Mouse (Mus musculus): Measurements from ENCODE around the gene Nexn.

Nexn gene

DNA sequence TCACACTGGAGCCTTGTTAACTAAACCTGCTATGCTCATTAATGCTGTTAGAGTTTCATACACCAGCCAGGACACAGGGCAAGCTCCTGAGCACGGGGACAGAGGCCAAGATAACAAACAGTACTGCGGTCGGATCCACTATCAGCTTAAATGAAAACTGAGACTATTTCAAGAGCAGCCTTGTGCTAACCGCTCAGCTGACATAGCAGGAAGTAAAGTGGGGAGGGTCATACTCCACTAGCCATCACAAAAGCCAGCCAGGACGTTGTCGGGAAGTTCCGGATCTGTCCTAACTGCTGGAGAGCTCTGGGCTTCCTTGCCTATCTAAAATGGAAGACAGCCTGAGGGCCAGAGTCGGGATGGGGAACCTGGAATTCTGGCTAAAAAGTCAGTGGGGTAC is 4.2 kb downstream of the Nexn start:
- ChIA-PET POLR2A (interaction anchor here in 2 of 4 experiments (0.8 to 2.0 kb wide), 15 partner anchors 9 to 151 kb away, joined by 3 to 7 read pairs (median 4); no protein-coding TSS in a partner anchor), CTCF (interaction anchor here in 3 of 4 experiments (0.8 to 1.6 kb wide), 5 partner anchors 41 to 501 kb away, joined by 3 to 5 read pairs (median 3); no protein-coding TSS in a partner anchor)

DNA sequence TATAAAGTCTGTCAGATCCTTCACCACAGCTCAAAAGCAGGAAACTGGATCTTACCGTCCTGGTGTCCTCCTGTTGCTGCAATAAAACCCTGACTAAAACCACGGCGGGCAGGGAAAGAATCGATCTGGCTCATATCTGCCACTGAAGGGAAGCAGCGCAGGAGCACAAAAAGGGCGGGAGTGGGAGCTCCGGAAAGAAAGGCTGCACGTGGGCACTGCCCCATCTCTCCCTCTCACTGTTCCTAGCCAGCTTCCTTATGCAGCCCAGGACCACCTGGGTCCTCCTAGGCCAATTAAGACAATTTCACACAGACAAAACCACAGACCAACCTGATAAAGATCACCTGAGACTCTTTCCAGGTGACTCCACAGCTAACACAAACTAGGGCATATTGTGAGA is 4.7 kb downstream of the Nexn start:
- CTCF ChIA-PET, result interaction anchor here in 3 of 4 experiments (0.7 to 1.6 kb wide), 7 partner anchors 32 to 502 kb away, joined by 3 to 5 read pairs (median 3); no protein-coding TSS in a partner anchor
- POLR2A ChIA-PET, result interaction anchor here in 2 of 4 experiments (0.8 to 2.0 kb wide), 16 partner anchors 9 to 151 kb away, joined by 3 to 7 read pairs (median 4); no protein-coding TSS in a partner anchor

DNA sequence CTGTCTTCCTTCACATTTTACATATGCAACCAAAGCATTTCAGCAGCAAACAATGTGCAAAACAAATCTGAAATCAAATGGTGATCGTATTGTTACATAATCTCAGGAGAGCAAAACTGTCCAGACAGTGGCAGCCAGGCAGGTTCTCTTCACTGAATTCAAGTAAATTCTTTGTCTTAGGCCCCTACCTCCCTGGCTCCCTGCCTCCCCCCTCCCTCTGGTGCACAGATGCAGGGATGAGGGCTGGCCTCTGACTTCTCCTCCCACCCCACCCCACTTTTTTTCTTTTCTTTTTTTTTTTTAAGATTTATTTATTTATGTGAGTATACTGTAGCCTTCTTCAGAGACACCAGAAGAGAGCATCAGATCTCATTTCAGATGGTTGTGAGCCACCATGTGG is 5.8 kb downstream of the Nexn start:
- POLR2A ChIA-PET, result interaction anchor here in 2 of 4 experiments (0.7 to 1.8 kb wide), 5 partner anchors 26 to 140 kb away, joined by 3 to 5 read pairs (median 3); partner anchors contain the start of genes Dnajb4 (in 1 of the 2) and Fubp1 (in 1 of the 2)
- CTCF ChIA-PET, result interaction anchor here (0.9 to 1.6 kb wide), 18 partner anchors 10 to 668 kb away, joined by 3 to 10 read pairs (median 4); no protein-coding TSS in a partner anchor

DNA sequence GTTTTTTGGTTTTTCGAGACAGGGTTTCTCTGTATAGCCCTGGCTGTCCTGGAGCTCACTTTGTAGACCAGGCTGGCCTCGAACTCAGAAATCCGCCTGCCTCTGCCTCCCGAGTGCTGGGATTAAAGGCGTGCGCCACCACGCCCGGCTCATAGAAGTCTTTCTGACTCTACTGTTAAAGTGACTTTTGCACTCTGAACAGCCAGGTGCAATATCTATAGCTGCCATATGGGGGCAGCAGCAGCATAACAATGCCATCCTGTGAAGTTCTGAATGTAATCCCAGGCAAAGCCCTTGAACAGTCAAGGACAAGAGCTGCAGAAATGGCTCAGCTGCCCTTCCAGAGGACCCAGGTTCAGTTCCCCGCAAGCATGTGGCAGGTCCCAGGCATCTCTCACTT is 6.7 kb downstream of the Nexn start:
- POLR2A ChIA-PET, result interaction anchor here in 2 of 4 experiments (0.8 to 1.1 kb wide), 6 partner anchors 17 to 149 kb away, joined by 3 to 6 read pairs (median 3); partner anchors contain the start of genes Dnajb4 (in 1 of the 2) and Fubp1 (in 1 of the 2)
- CTCF ChIA-PET, result interaction anchor here (0.6 to 1.6 kb wide), 32 partner anchors 9 to 669 kb away, joined by 3 to 15 read pairs (median 4); partner anchors contain the start of gene Zzz3 (in 1 of the 4)

DNA sequence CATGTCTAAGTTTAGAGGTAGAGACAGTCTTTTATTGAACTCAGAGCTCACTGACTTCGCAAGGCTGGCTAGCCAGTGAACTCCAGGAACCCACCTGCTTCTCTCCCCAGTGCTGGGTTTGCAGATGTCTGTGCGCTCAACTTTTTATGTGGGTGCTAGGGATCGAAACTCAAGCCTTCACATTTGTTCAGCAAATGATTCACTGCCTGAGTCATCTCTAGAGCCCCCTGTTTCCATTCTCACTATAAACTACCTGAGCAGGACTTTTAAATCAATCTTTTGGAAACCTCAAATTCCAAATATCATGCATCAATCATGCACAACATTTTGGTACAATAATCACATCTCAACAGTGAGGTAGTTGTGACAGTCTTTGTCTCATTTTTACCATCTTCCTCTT is 8.6 kb downstream of the Nexn start:
- CTCF ChIA-PET, result no interaction called here
- POLR2A ChIA-PET, result interaction anchor here in 1 of 4 experiments (0.9 to 1.4 kb wide), 2 partner anchors 11 to 14 kb away, joined by 3 to 4 read pairs; no protein-coding TSS in a partner anchor

DNA sequence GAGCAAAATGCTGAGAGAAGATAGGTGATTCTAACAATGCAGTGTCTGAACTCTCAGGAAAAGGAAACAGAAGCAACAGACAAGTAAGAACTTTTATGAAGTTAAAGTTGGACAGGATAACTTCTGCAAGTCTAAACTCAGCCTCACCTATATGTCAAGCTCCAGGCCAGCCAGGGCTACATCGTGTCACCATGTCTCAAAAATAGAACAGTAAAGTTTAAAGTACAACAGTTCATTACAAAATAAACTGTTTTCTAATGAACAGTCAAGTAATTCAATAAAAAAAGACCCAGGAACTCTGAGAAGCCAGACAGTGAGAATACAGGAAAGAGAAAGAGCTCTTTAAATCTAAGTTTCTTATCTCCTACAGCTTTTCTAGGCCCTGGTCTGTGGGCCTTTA is 15.7 kb downstream of the Nexn start:
- ChIA-PET POLR2A (interaction anchor here in 3 of 4 experiments (0.5 to 1.4 kb wide), 11 partner anchors 9 to 583 kb away, joined by 3 to 5 read pairs (median 3); partner anchors contain the start of gene Nexn (in 1 of the 3)), CTCF (interaction anchor here in 2 of 4 experiments (0.6 to 1.5 kb wide), 3 partner anchors 9 to 224 kb away, joined by 3 to 7 read pairs (median 3); no protein-coding TSS in a partner anchor)

DNA sequence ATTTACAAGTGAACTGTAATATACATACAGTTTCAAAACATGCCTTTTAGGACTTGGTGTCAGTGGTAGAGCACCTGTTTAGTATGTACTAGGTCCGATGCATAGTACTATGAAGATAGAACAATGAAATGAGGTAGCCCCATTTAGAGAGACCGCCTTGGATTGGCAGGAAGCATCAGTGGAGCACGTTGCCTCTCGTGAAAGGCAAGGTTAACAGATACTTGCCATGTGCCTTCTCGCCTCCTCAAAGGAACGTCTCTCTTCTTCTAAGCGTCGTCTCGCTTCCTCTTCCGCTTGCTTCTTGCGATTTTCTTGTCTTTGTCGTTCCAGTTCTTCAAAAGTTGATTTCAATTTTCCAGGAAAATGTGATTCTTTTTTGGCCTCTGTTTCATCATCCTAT is 18.4 kb downstream of the Nexn start:
- POLR2A ChIA-PET, result interaction anchor here in 1 of 4 experiments (1.5 to 2.3 kb wide), 3 partner anchors 8 to 22 kb away, joined by 3 to 12 read pairs (median 6); no protein-coding TSS in a partner anchor
- CTCF ChIA-PET, result no interaction called here

DNA sequence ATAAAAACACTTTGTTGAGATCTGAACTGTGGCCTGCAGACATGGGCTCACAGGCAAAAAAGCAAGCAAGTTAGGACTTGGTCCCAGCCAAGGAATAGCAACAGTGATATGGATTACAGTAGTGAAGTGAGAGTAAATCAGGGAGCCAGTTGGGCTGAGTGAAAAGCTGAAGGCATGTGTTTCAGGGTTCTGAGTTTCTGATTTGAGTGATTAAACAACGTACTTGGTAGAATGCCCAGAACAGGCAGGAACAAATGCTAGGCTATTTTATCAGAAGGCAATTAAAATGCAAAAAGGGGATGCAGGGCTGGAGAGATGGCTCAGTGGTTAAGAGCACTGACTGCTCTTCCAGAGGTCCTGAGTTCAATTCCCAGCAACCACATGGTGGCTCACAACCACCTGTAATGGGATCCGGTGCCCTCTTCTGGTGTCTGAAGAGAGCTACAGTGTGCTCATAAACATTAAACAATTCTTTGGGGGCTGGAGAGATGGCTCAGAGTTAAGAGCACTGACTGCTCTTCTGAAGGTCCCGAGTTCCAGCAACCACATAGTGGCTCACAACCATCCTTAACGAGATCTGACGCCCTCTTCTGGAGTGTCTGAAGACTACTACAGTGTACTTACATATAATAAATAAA is 20.8 kb downstream of the Nexn start:
- ChIA-PET CTCF (interaction anchor here (0.7 to 1.7 kb wide), 8 partner anchors 14 to 135 kb away, joined by 3 to 8 read pairs (median 4); no protein-coding TSS in a partner anchor), POLR2A (interaction anchor here in 3 of 4 experiments (0.6 to 9.8 kb wide), 11 partner anchors 10 to 135 kb away, joined by 3 to 113 read pairs (median 4); partner anchors contain the start of gene Nexn (in 1 of the 3))

DNA sequence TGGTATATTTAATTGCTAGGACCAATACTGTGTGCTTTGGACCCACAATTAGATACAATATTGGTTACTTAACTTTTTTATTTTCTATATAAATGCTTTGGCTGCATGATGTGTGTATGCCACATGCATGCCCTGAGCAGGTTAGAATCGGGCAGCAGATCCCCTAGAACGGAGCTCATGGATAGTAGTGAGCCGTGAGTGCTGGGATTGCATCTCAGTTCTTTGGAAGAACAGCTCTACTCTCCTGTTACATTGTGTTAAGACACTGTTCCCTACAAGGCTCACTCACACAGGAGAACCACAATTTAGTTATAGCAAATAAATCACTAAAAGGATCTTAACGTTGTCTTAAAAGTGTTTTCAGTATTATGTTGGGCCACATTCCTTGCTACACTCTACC is 22.8 kb downstream of the Nexn start:
- POLR2A ChIA-PET, result interaction anchor here in 3 of 4 experiments (0.5 to 9.8 kb wide), 8 partner anchors 12 to 33 kb away, joined by 3 to 113 read pairs (median 3); no protein-coding TSS in a partner anchor
- CTCF ChIA-PET, result interaction anchor here in 3 of 4 experiments (0.9 to 1.4 kb wide), 3 partner anchors 9 to 132 kb away, joined by 3 read pairs; no protein-coding TSS in a partner anchor

DNA sequence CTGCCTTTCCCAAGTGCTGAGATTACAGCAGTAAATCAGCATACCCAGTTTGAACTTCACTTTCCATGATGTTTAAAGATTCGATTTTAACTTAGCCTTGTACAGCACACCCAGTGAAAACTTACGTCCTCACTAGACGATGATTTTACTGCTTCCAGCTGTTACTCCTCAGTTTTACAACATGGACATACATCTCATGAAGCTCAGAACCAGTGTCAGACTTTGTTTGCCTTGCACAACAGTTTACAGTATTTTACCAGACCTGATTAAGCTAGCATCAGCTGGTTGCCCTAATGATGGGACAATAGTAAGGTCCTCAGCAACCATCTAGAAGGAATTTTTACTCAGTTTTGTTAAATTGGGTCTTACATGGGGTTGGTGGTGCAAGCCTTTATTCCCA is 25.1 kb downstream of the Nexn start:
- ChIA-PET CTCF (no interaction called here), POLR2A (interaction anchor here in 2 of 4 experiments (1.1 to 9.8 kb wide), 10 partner anchors 9 to 60 kb away, joined by 3 to 113 read pairs (median 5); partner anchors contain the start of genes Dnajb4 (in 1 of the 2) and Fubp1 (in 1 of the 2))

DNA sequence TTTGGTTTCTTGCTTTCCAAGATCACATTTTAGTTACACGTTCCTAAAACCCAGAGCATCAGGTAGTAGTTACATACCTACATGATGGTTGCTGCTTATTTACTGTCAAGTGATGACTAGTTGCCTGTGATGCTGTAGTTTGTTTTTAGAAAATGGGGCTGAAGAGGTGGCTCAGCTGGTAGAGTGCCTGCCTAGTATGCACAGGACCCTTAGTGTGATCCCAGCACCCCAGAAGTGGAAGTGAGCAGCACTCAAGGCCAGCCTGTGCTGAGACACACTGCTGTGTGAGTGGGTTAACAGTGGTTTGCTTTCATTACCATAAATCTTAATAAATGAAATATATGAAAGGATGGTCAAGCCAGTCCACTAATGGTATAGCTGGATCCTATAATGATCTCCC is 26.6 kb downstream of the Nexn start:
- CTCF ChIA-PET, result interaction anchor here in 1 of 4 experiments (3.0 kb wide), 1 partner anchor 128 kb away, joined by 13 read pairs; no protein-coding TSS in a partner anchor
- POLR2A ChIA-PET, result interaction anchor here in 3 of 4 experiments (0.7 to 9.8 kb wide), 13 partner anchors 10 to 132 kb away, joined by 3 to 113 read pairs (median 5); no protein-coding TSS in a partner anchor

DNA sequence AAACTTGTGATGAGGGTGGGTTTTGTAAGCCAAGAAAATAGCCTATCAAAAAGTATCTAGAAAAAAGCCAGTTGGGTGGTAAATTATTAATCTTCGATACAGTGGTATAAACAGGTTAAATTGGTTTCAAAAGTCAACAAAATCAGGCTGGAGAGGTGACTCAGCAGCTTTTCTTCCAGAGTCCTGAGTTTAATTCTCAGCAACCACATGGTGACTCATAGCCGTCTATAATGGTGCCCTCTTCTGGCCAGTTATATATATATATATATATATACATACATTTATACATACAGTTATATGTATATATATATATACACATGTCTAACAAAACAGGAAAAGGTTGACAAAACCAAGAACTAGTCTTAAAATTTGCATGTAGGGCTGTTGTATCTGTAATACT is 27.3 kb downstream of the Nexn start:
- ChIA-PET CTCF (interaction anchor here in 2 of 4 experiments (0.9 to 3.0 kb wide), 2 partner anchors 128 kb away, joined by 3 to 13 read pairs; no protein-coding TSS in a partner anchor), POLR2A (interaction anchor here in 1 of 4 experiments (0.8 to 9.8 kb wide), 8 partner anchors 10 to 144 kb away, joined by 3 to 113 read pairs (median 5); no protein-coding TSS in a partner anchor)

DNA sequence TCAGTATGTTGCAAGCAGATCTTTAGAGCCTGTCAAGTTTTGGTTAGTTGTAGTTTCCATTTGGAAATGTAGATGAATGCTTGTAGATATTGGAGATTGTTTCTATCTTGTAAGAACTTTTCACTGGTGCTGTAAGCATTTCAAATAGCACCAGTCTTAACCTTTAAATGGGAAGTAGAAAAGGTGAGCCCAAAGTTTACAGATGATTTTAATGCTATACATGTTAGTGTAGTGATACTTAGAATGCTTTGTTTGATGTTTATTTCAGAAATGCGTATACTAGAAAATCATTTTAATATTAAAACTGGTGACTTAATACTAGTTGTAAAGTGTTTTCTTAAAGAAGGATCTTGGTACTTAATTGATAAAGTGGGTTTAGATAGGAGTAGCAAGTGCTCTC is 30.3 kb downstream of the Nexn start:
- CTCF ChIA-PET, result no interaction called here
- POLR2A ChIA-PET, result interaction anchor here in 1 of 4 experiments (1.0 kb wide), 4 partner anchors 11 to 125 kb away, joined by 3 to 4 read pairs (median 3); no protein-coding TSS in a partner anchor

DNA sequence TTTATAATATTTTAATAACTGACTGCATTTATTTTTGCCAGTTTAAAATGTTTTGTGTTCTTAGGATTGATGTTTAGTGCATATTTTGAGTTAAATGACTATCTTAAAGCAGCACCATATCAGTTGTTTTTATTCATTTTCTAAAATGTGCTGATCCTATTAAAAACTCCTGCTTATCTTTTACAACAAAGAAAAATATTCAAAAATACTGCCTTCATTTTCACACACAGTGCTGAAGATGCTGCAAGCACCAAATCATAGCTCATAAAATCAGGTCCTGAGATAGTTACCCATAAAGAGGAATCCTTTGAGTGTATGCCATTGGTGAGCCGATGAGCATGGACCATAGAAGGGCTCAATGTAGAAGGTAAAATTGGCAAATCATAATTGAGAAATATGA is 30.9 kb downstream of the Nexn start:
- ChIA-PET POLR2A (interaction anchor here in 1 of 4 experiments (0.6 to 1.0 kb wide), 5 partner anchors 10 to 124 kb away, joined by 3 to 6 read pairs (median 3); no protein-coding TSS in a partner anchor), CTCF (no interaction called here)

DNA sequence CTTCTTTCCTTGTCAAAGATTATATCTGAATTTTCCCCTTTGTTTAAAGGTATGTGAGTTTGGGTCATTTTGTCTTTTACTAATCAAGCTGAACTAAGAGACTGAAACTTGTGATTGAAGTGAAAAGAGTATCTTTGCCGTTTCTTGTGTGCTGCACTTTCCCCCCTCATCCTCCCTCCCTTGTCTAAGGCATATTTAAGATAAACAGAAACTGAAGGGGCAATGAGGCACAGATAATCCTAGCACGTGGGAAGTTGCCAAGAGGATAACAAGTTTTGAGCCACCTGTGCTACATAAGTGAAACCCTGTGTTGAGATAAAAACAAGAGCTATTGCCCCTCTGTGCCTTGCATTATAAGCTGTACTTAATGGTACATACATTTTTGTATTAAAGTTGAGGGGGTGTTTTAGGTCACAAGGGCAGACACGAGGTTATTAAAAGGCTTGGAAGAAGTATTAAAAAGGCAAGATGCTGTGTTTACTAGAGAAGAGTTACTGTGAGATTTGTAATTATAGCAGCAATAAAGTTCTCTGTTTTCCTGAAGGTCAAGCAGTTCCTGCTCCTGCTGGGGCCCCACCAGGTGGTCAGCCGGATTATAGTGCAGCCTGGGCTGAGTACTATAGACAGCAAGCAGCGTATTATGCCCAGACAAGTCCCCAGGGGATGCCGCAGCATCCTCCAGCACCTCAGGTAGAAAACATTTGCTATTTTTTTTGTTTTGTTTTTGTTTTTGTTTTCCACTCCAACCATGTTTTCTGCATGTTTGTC is 34.6 kb downstream of the Nexn start:
- CTCF ChIA-PET, result interaction anchor here in 3 of 4 experiments (0.7 to 1.5 kb wide), 5 partner anchors 9 to 130 kb away, joined by 3 to 6 read pairs (median 4); no protein-coding TSS in a partner anchor
- POLR2A ChIA-PET, result interaction anchor here (0.6 to 10.6 kb wide), 25 partner anchors 9 to 1232 kb away, joined by 3 to 404 read pairs (median 4); partner anchors contain the start of genes Dnajb4 (in 2 of the 4), Fubp1 (in 2 of the 4) and Nexn (in 1 of the 4)

DNA sequence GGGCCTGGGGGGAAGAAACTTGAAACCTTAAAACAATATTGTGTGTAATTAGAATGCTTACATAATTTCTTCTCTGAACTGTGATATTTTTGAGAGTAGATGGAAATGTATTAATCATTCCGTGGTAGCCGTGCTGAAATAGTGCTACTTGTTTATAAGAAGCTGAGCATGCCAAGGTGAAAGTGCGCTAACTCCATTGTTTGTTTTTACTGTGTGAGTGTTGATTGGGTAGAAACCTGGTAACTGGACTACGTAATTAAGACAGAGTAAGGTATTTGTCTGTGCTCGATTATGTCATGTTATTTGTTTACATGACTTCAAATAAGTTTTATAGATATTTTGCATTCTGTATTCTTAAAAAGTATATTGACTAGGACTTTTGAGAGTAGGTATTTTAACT is 36.9 kb downstream of the Nexn start:
- POLR2A ChIA-PET, result interaction anchor here in 2 of 4 experiments (0.7 to 10.6 kb wide), 11 partner anchors 13 to 167 kb away, joined by 3 to 404 read pairs (median 5); partner anchors contain the start of genes Dnajb4 (in 2 of the 2) and Fubp1 (in 1 of the 2)

DNA sequence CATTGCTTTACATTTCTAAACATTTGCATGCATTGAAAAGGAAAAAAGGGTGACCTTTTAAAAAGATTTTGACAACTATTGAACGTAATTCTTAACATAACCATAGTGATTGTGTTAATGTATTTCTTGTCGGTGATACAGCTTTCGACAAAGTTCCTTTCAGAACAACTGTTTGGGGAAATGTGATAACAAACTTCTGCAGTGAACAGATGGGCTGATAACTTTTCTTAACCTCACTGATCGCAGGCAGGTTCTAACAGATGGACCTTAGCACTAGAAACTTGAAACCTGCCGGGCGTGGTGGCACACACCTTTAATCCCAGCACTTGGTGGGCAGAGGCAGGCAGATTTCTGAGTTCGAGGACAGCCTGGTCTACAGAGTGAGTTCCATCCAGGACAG is 37.3 kb downstream of the Nexn start:
- CTCF ChIA-PET, result interaction anchor here in 1 of 4 experiments (0.5 kb wide), 1 partner anchor 49 kb away, joined by 7 read pairs; no protein-coding TSS in a partner anchor
- POLR2A ChIA-PET, result interaction anchor here in 2 of 4 experiments (0.6 to 10.6 kb wide), 11 partner anchors 12 to 167 kb away, joined by 3 to 404 read pairs (median 4); partner anchors contain the start of genes Dnajb4 (in 2 of the 2) and Fubp1 (in 1 of the 2)

More for the DNA sequence above, 36.9 kb downstream of the Nexn start:
- CTCF ChIA-PET, result interaction anchor here in 1 of 4 experiments (0.6 kb wide), 1 partner anchor 32 kb away, joined by 3 read pairs; no protein-coding TSS in a partner anchor
